Mouse (Mus musculus): Measurements from ENCODE around the gene Tpcn2. TPM values are rescaled to one million over a fixed set of nuclear protein-coding genes. Genes with fewer than 3 reads are reported as not detected.
A peak's percentile ranks its signal among the peaks of the same experiment; 100 is the strongest.

The Tpcn2 gene
- total and polyA plus RNA-seq, 3 experiments, result 3.7 to 7.3 (median 7.2) TPM

DNA sequence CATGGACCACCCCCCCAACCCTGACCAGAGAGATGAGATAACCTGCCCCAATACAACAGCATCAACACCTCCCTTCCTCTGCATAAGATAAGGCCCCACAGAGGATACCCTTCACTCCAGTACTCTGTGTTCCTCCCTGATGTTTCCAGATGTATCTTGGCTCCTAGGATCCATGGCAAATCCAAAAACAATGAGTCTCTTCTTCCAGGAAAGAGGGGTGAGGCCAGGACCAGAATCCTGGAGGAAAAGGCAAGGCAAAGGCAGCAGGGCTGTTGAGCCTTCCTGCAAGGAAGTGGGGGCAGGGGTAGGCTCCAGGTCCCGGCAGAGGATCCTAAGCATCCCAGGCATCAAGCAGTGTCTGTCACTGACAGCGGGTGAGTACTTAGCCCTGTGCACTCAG, 62.5 kb downstream of the Tpcn2 start:
- DNase-seq (ENCODE audit: extremely low read depth), result no peak
- Histone ChIP-seq H3K27ac (ENCODE audit: insufficient read depth, low read depth) (no peak overlapping the region), H3K4me1 (ENCODE audit: control insufficient read depth in 1 of 2, insufficient read depth in 2 of 2) (peaks cover 0 to 11% of the 10 kb centered on the region in 2 experiments; a peak in 2 of 4 replicates), H3K79me2 (replicated peaks; ENCODE audit: control insufficient read depth, extremely low read depth, insufficient read depth, poor library complexity, severe bottlenecking) (no peaks in the 10 kb centered on the region), H3K4me3 (replicated peaks in 1 of 3; ENCODE audit: low read depth in 2 of 3, low read length in 2 of 3, poor library complexity in 1 of 3) (no peak overlapping the region), H3K9ac (ENCODE audit: insufficient read depth, low read depth) (no peak overlapping the region), H3K36me3 (replicated peaks in 1 of 2; ENCODE audit: control insufficient read depth in 1 of 2, insufficient read depth in 1 of 2, low read length in 1 of 2) (no peaks in the 10 kb centered on the region), H3K4me2 (ENCODE audit: insufficient read depth, low read depth, poor library complexity, severe bottlenecking) (no peak overlapping the region), H3K27me3 (replicated peaks) (peaks cover 58% of the 10 kb centered on the region), H3K9me3 (replicated peaks; ENCODE audit: low read length) (peaks cover 7% of the 10 kb centered on the region)
- dilution Hi-C loops (cut with MboI; ENCODE audit: extremely low pct_ligation_motif_present, extremely low pct_unique_long_range_greater_than_20kb, low sequenced_read_pairs), result no loop called here
- TF ChIP-seq PAX5 (IDR thresholded peaks at IDR 0.05; ENCODE audit: low read length), result no peak
- TF ChIP-seq HCFC1 (IDR thresholded peaks at IDR 0.05; ENCODE audit: low read depth, low read length), result no peak
- in situ Hi-C loops (cut with MboI; ENCODE audit: low pct_ligation_motif_present, low pct_unique_long_range_greater_than_20kb, low sequenced_read_pairs), result no loop called here

DNA sequence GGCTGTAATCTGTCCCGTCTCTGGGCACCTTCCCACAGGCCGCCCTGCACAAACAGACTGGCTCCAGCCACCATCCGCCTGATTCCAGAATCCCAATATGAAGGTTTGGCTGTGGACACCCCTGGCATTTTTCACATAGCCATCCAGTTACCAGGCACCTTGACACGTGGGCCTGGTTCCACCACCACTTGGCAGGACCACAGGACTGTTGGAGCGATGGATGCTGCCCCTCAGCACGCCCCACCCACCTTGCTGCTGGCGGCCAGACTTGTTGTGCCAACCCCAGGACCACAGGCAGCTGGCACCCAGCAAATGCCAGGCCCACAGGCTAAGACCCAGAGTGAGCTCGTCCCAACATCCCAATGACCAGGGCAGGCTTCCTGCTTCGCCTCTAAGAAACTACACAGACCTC, 64.4 kb downstream of the Tpcn2 start:
- Histone ChIP-seq H3K4me1 (ENCODE audit: control insufficient read depth in 1 of 2, insufficient read depth in 2 of 2) (peaks cover 0 to 11% of the 10 kb centered on the region in 2 experiments; a peak in 2 of 4 replicates), H3K4me3 (replicated peaks in 1 of 3; ENCODE audit: low read depth in 2 of 3, low read length in 2 of 3, poor library complexity in 1 of 3) (no peak overlapping the region), H3K4me2 (ENCODE audit: insufficient read depth, low read depth, poor library complexity, severe bottlenecking) (no peak overlapping the region), H3K36me3 (replicated peaks in 1 of 2; ENCODE audit: control insufficient read depth in 1 of 2, insufficient read depth in 1 of 2, low read length in 1 of 2) (no peaks in the 10 kb centered on the region), H3K9me3 (replicated peaks; ENCODE audit: low read length) (peaks cover 7% of the 10 kb centered on the region), H3K79me2 (replicated peaks; ENCODE audit: control insufficient read depth, extremely low read depth, insufficient read depth, poor library complexity, severe bottlenecking) (no peaks in the 10 kb centered on the region), H3K27ac (ENCODE audit: insufficient read depth, low read depth) (no peak overlapping the region), H3K9ac (ENCODE audit: insufficient read depth, low read depth) (no peak overlapping the region), H3K27me3 (replicated peaks) (peaks cover 62% of the 10 kb centered on the region)
- dilution Hi-C loops (cut with MboI; ENCODE audit: extremely low pct_ligation_motif_present, extremely low pct_unique_long_range_greater_than_20kb, low sequenced_read_pairs), result no loop called here
- in situ Hi-C loops (cut with MboI; ENCODE audit: low pct_ligation_motif_present, low pct_unique_long_range_greater_than_20kb, low sequenced_read_pairs), result no loop called here
- no peak for TF ChIP-seq CTCF (conservative IDR thresholded peaks at IDR 0.05 in 1 of 2, IDR thresholded peaks at IDR 0.05 in 1 of 2; ENCODE audit: low read depth in 2 of 2, low read length in 2 of 2)
- no peak for TF ChIP-seq ZMIZ1 (IDR thresholded peaks at IDR 0.05; ENCODE audit: low read depth, low read length)
- no peak for TF ChIP-seq NELFE (IDR thresholded peaks at IDR 0.05; ENCODE audit: low read depth, low read length)
- no peak for TF ChIP-seq JUN (IDR thresholded peaks at IDR 0.05; ENCODE audit: insufficient read depth, low read depth, low read length)
- no peak for TF ChIP-seq ELF1 (IDR thresholded peaks at IDR 0.05; ENCODE audit: low read depth, low read length)
- no peak for TF ChIP-seq POLR2AphosphoS2 (IDR thresholded peaks at IDR 0.05; ENCODE audit: low read depth, low read length)
- TF ChIP-seq TBP (conservative IDR thresholded peaks at IDR 0.05; ENCODE audit: low read depth, low read length), result no peak
- no peak for TF ChIP-seq E2F4 (IDR thresholded peaks at IDR 0.05; ENCODE audit: insufficient replicate concordance, low read depth, low read length)
- TF ChIP-seq MYC (IDR thresholded peaks at IDR 0.05; ENCODE audit: low read depth, low read length), result no peak
- no peak for TF ChIP-seq SIN3A (IDR thresholded peaks at IDR 0.05; ENCODE audit: low read length)
- no peak for TF ChIP-seq JUND (conservative IDR thresholded peaks at IDR 0.05; ENCODE audit: low read depth, low read length)
- no peak for TF ChIP-seq ETS1 (conservative IDR thresholded peaks at IDR 0.05; ENCODE audit: low read depth, low read length)
- no peak for DNase-seq (ENCODE audit: extremely low read depth)

DNA sequence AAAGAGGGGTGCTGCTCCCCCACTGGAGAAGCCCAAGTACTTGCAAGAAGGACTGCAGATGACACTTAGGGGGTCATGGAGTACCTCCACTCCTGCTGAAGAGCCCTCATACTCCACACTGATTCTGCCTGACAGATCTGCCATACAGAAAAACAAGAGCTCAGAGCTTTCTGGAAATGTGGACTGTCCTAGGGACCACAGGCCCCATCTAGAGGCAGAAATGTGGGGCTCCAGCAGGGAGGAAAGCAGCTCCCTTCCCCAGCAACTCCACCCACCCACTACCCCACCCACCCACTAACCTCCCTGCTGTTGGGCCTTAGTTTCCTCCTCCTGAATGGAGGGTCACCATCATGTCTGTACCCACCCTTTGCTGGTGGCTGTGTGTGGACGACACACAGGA, 67.2 kb downstream of the Tpcn2 start:
- in situ Hi-C loops (cut with MboI; ENCODE audit: low pct_ligation_motif_present, low pct_unique_long_range_greater_than_20kb, low sequenced_read_pairs) (no loop called here), dilution Hi-C loops (cut with MboI; ENCODE audit: extremely low pct_ligation_motif_present, extremely low pct_unique_long_range_greater_than_20kb, low sequenced_read_pairs) (no loop called here)
- Histone ChIP-seq H3K4me1 (ENCODE audit: control insufficient read depth in 1 of 2, insufficient read depth in 2 of 2) (peaks cover 0 to 1% of the 10 kb centered on the region in 2 experiments; a peak in 2 of 4 replicates), H3K9me3 (replicated peaks; ENCODE audit: low read length) (peaks cover 7% of the 10 kb centered on the region), H3K4me2 (ENCODE audit: insufficient read depth, low read depth, poor library complexity, severe bottlenecking) (no peak overlapping the region), H3K36me3 (replicated peaks in 1 of 2; ENCODE audit: control insufficient read depth in 1 of 2, insufficient read depth in 1 of 2, low read length in 1 of 2) (no peaks in the 10 kb centered on the region), H3K9ac (ENCODE audit: insufficient read depth, low read depth) (no peak overlapping the region), H3K79me2 (replicated peaks; ENCODE audit: control insufficient read depth, extremely low read depth, insufficient read depth, poor library complexity, severe bottlenecking) (no peaks in the 10 kb centered on the region), H3K27ac (ENCODE audit: insufficient read depth, low read depth) (no peak overlapping the region), H3K4me3 (replicated peaks in 1 of 3; ENCODE audit: low read depth in 2 of 3, low read length in 2 of 3, poor library complexity in 1 of 3) (no peak overlapping the region), H3K27me3 (replicated peaks) (peaks cover 74% of the 10 kb centered on the region)
- TF ChIP-seq MYC (IDR thresholded peaks at IDR 0.05; ENCODE audit: low read depth, low read length), result no peak
- TF ChIP-seq CTCF (conservative IDR thresholded peaks at IDR 0.05 in 1 of 2, IDR thresholded peaks at IDR 0.05 in 1 of 2; ENCODE audit: low read depth in 2 of 2, low read length in 2 of 2), result 0 out of 4 replicates have a peak, but pooled peaks of 1 of the 2 experiments have one; percentile 5
- DNase-seq (ENCODE audit: extremely low read depth), result no peak

Measured in CH12.LX (cell line).